Mouse (Mus musculus) liver, embryonic 11.5 days (tissue): ENCODE data around the gene Ccdc153. TPM values are rescaled to one million over a fixed set of nuclear protein-coding genes. Genes with fewer than 3 reads are reported as not detected.

Experiments used
- ATAC-seq: fragments of 200-750 bp; cut with Nextera tagmentation; replicated peaks from 2 replicates; pipeline ENCODE4 v1.8.0; 2017; ENCODE audit warnings: moderate number of reproducible peaks, mild to moderate bottlenecking, moderate TSS enrichment, moderate library complexity; ENCODE audit not compliant: low FRiP score
- DNase-seq: peaks from one replicate; pipeline ENCODE4 v3.0.0-alpha.2; 2017; ENCODE audit warnings: low spot score
- H3K27ac ChIP-seq: fragments of 300-500 bp; sonication (generic); 2 replicates; pipeline ENCODE4 v1.5.1; 2014; ENCODE audit warnings: mild to moderate bottlenecking, low read depth, low read length, control low read depth
- H3K27me3 ChIP-seq: fragments of 300-500 bp; sonication (generic); replicated peaks from 2 replicates; pipeline ENCODE4 v1.6.1; 2014; ENCODE audit warnings: low read length, mixed read lengths; ENCODE audit not compliant: control insufficient read depth, insufficient read depth
- H3K36me3 ChIP-seq: fragments of 300-500 bp; sonication (generic); 2 replicates; pipeline ENCODE4 v1.6.1; 2014; ENCODE audit warnings: mild to moderate bottlenecking, low read length, moderate library complexity, mixed read lengths; ENCODE audit not compliant: control insufficient read depth, insufficient read depth
- H3K4me1 ChIP-seq: fragments of 300-500 bp; sonication (generic); replicated peaks from 2 replicates; pipeline ENCODE4 v1.6.1; 2014; ENCODE audit warnings: low read length, mixed read lengths; ENCODE audit not compliant: control insufficient read depth, insufficient read depth
- H3K4me2 ChIP-seq: fragments of 300-500 bp; sonication (generic); 2 replicates; pipeline ENCODE4 v1.6.1; 2014; ENCODE audit warnings: mild to moderate bottlenecking, control low read depth, moderate library complexity
- H3K4me3 ChIP-seq: fragments of 300-500 bp; sonication (generic); 2 replicates; pipeline ENCODE4 v1.5.1; 2014; ENCODE audit warnings: low read depth, low read length, control low read depth
- H3K9ac ChIP-seq: fragments of 300-500 bp; sonication (generic); 2 replicates; pipeline ENCODE4 v1.6.1; 2014; ENCODE audit warnings: low read depth, low read length, control low read depth
- H3K9me3 ChIP-seq: fragments of 300-500 bp; sonication (generic); 2 replicates; pipeline ENCODE4 v1.6.1; 2016; ENCODE audit warnings: low read length, inconsistent platforms, mixed read lengths; ENCODE audit not compliant: control insufficient read depth
- WGBS: fragments of 180-500 bp; shearing (Covaris S2); extraction: QIAGEN DNeasy Blood & Tissue Kit; methylation state at CpG from one replicate; pipeline ENCODE4 v1.1.7; 2014; 5-methylcytosine and 5-hydroxymethylcytosine counted together
- polyA plus RNA-seq: library from polyadenylated mRNA; unstranded; fragments of >200 nt; fragmentation: Nextera tagmentation; extraction: Ambion mirVana; gene quantifications from 2 replicates; pipeline ENCODE4 v1.2.1, GENCODE M21; 2014

Ccdc153 gene
- polyA plus RNA-seq, 1 experiment from 2014 or later: not detected

- H3K9ac ChIP-seq: no peak overlapping the region
- H3K4me3 ChIP-seq: no peak overlapping the region
- no peaks in the 10 kb centered on the region for H3K9me3 ChIP-seq
- WGBS: 69% methylated on average over 6 of the region's 6 CpGs
- H3K4me2 ChIP-seq: no peak overlapping the region
- no peak for ATAC-seq
- no peak for DNase-seq
- no peaks in the 10 kb centered on the region for H3K27me3 ChIP-seq
- H3K27ac ChIP-seq: no peak overlapping the region
- H3K36me3 ChIP-seq: no peaks in the 10 kb centered on the region
- peaks cover 13% of the 10 kb centered on the region for H3K4me1 ChIP-seq
Measured at GRCm38 (mm10) chr9:44247907-44248306, 7.4 kb downstream of the Ccdc153 start.

- DNase-seq: peak; percentile 62
- Histone ChIP-seq H3K4me3 (no peak overlapping the region), H3K9me3 (no peaks in the 10 kb centered on the region), H3K27me3 (no peaks in the 10 kb centered on the region), H3K36me3 (no peaks in the 10 kb centered on the region), H3K27ac (no peak overlapping the region), H3K4me2 (peak overlapping the region; percentile 41), H3K9ac (no peak overlapping the region), H3K4me1 (peaks cover 13% of the 10 kb centered on the region)
- ATAC-seq: peak; percentile 82
- WGBS: 40% methylated on average over 26 of the region's 26 CpGs
Measured at GRCm38 (mm10) chr9:44249181-44250146, 9.0 kb downstream of the Ccdc153 start.

GRCm38 (mm10) chr9:44250445-44250844 is 10.0 kb downstream of the Ccdc153 start:
- Histone ChIP-seq H3K9me3 (no peaks in the 10 kb centered on the region), H3K27ac (no peak overlapping the region), H3K4me2 (no peak overlapping the region), H3K4me3 (no peak overlapping the region), H3K9ac (no peak overlapping the region), H3K27me3 (no peaks in the 10 kb centered on the region), H3K4me1 (peaks cover 16% of the 10 kb centered on the region), H3K36me3 (no peaks in the 10 kb centered on the region)
- ATAC-seq: no peak
- 26% methylated on average over 4 of the region's 4 CpGs for WGBS
- DNase-seq: no peak

- no peak within 1 kb of the TSS for H3K27ac ChIP-seq
- ATAC-seq: no peak
- no peaks in the 10 kb centered on the region for H3K9me3 ChIP-seq
- no peak for DNase-seq
- peaks cover 16% of the 10 kb centered on the region for H3K4me1 ChIP-seq
- no peaks in the 10 kb centered on the region for H3K27me3 ChIP-seq
- 77% methylated on average over 10 of the region's 10 CpGs for WGBS
- no peak within 1 kb of the TSS for H3K4me2 ChIP-seq
- no peaks in the 10 kb centered on the region for H3K36me3 ChIP-seq
- no peak within 1 kb of the TSS for H3K4me3 ChIP-seq
- no peak within 1 kb of the TSS for H3K9ac ChIP-seq
Measured at GRCm38 (mm10) chr9:44251314-44251713, 10.8 kb downstream of the Ccdc153 start, which contains the start of gene Pdzd3. Gene Pdzd3 (minus strand): TSS chr9:44251471.

- 87% methylated on average over 6 of the region's 6 CpGs for WGBS
- no peak overlapping the region for H3K9ac ChIP-seq
- ATAC-seq (no peak), DNase-seq (no peak)
- H3K4me1 ChIP-seq: peaks cover 16% of the 10 kb centered on the region
- no peaks in the 10 kb centered on the region for H3K27me3 ChIP-seq
- no peak overlapping the region for H3K4me3 ChIP-seq
- no peak overlapping the region for H3K27ac ChIP-seq
- H3K4me2 ChIP-seq: no peak overlapping the region
- H3K9me3 ChIP-seq: no peaks in the 10 kb centered on the region
- no peaks in the 10 kb centered on the region for H3K36me3 ChIP-seq
Measured at GRCm38 (mm10) chr9:44253441-44253840, 13.0 kb downstream of the Ccdc153 start.

- ATAC-seq (no peak), DNase-seq (no peak)
- no peak overlapping the region for H3K4me3 ChIP-seq
- WGBS: 30% methylated on average over 5 of the region's 5 CpGs
- H3K36me3 ChIP-seq: no peaks in the 10 kb centered on the region
- no peak overlapping the region for H3K4me2 ChIP-seq
- no peak overlapping the region for H3K27ac ChIP-seq
- H3K27me3 ChIP-seq: no peaks in the 10 kb centered on the region
- H3K9ac ChIP-seq: no peak overlapping the region
- H3K4me1 ChIP-seq: peaks cover 11% of the 10 kb centered on the region
- no peaks in the 10 kb centered on the region for H3K9me3 ChIP-seq
Measured at GRCm38 (mm10) chr9:44254508-44255135, 14.1 kb downstream of the Ccdc153 start.

- Histone ChIP-seq H3K4me2 (no peak overlapping the region), H3K4me3 (no peak overlapping the region), H3K9ac (no peak overlapping the region), H3K27ac (no peak overlapping the region), H3K27me3 (no peaks in the 10 kb centered on the region), H3K36me3 (no peaks in the 10 kb centered on the region), H3K9me3 (no peaks in the 10 kb centered on the region), H3K4me1 (peaks cover 7% of the 10 kb centered on the region; the same call in 1 of the 2 replicates)
- ATAC-seq (no peak), DNase-seq (no peak)
- WGBS: 75% methylated on average over 6 of the region's 6 CpGs
Measured at GRCm38 (mm10) chr9:44255136-44255521, 14.7 kb downstream of the Ccdc153 start.

GRCm38 (mm10) chr9:44256213-44256612 is 15.7 kb downstream of the Ccdc153 start:
- no peak overlapping the region for H3K9ac ChIP-seq
- no peak overlapping the region for H3K27ac ChIP-seq
- ATAC-seq: no peak
- no peaks in the 10 kb centered on the region for H3K36me3 ChIP-seq
- no peaks in the 10 kb centered on the region for H3K27me3 ChIP-seq
- no peak overlapping the region for H3K4me3 ChIP-seq
- WGBS: 88% methylated on average over 8 of the region's 8 CpGs
- no peak overlapping the region for H3K4me2 ChIP-seq
- no peaks in the 10 kb centered on the region for H3K9me3 ChIP-seq
- DNase-seq: no peak
- peaks cover 3% of the 10 kb centered on the region; the same call in 1 of the 2 replicates for H3K4me1 ChIP-seq
